Mouse (Mus musculus) layer of hippocampus, postnatal 14 days (tissue): ENCODE measurements at regions not wholly inside any gene's neighbourhood (a gene's known extent, or its start where the extent isn't known, plus 50 kb on each side); places are given as distances from the start of the nearest gene placed in this dataset.

Source experiments
- DNase-seq, 2 experiments: peaks; one replicate each; pipeline ENCODE4 v3.0.0; 2021 to 2022; ENCODE audit warnings: low spot score in 2 of 2, mixed read lengths in 1 of 2

- peak; percentile 57 to 81 for DNase-seq
Observed at GRCm38 (mm10) chr10:96480453-96481324, 136.1 kb upstream of the Btg1 start.

- no peak for DNase-seq
Observed at GRCm38 (mm10) chr10:96481325-96481638, 135.5 kb upstream of the Btg1 start.

- no peak for DNase-seq
Observed at GRCm38 (mm10) chr10:96486724-96487123, 130.1 kb upstream of the Btg1 start.

- DNase-seq: no peak
Observed at GRCm38 (mm10) chr10:96493706-96494105, 123.1 kb upstream of the Btg1 start.

GRCm38 (mm10) chr10:96496700-96497099, 120.1 kb upstream of the Btg1 start:
- DNase-seq: no peak

GRCm38 (mm10) chr10:96497482-96497881, 119.3 kb upstream of the Btg1 start:
- DNase-seq: no peak

- no peak for DNase-seq
Observed at GRCm38 (mm10) chr10:96499274-96499673, 117.5 kb upstream of the Btg1 start.

- no peak for DNase-seq
Observed at GRCm38 (mm10) chr10:96502090-96502728, 114.6 kb upstream of the Btg1 start.

- DNase-seq: no peak
Observed at GRCm38 (mm10) chr10:96502736-96503135, 114.1 kb upstream of the Btg1 start.

- no peak for DNase-seq
Observed at GRCm38 (mm10) chr10:96504340-96504739, 112.5 kb upstream of the Btg1 start.

- no peak for DNase-seq
Observed at GRCm38 (mm10) chr10:96515164-96515922, 101.5 kb upstream of the Btg1 start.

- DNase-seq: no peak
Observed at GRCm38 (mm10) chr10:96515923-96516258, 100.9 kb upstream of the Btg1 start.

GRCm38 (mm10) chr10:96519411-96519810, 97.4 kb upstream of the Btg1 start:
- no peak for DNase-seq

- DNase-seq: no peak
Observed at GRCm38 (mm10) chr10:96520995-96521760, 95.6 kb upstream of the Btg1 start.

- DNase-seq: no peak
Observed at GRCm38 (mm10) chr10:96523967-96524801, 92.6 kb upstream of the Btg1 start.

GRCm38 (mm10) chr10:96527864-96528263, 88.9 kb upstream of the Btg1 start:
- no peak for DNase-seq

- DNase-seq: no peak
Observed at GRCm38 (mm10) chr10:96534547-96535124, 82.2 kb upstream of the Btg1 start.

GRCm38 (mm10) chr10:96535461-96535860, 81.3 kb upstream of the Btg1 start:
- DNase-seq: no peak

GRCm38 (mm10) chr10:96540828-96541227, 76.0 kb upstream of the Btg1 start:
- DNase-seq: no peak

GRCm38 (mm10) chr10:96545312-96545711, 71.5 kb upstream of the Btg1 start:
- DNase-seq: no peak
